8 mouse cellular contexts compared by ENCODE assay signal in genomic region chr12:111713004-111713651, GRCm38 (mm10). TPM values are rescaled to one million over a fixed set of nuclear protein-coding genes. Genes with fewer than 3 reads are reported as not detected.
DNase-seq lines count a peak whose midpoint lies in the region; ATAC-seq and TF ChIP-seq lines count a peak whose summit lies in the region.

Gene Bag5 (minus strand): TSS chr12:111713257.
Gene Apopt1 (plus strand): TSS chr12:111713261.

- H3K79me2 ChIP-seq in liver, adult 2 months (ENCODE audit: control insufficient read depth, insufficient read depth, low read length) = peaks cover 8% of the 10 kb centered on the region; the same call in 1 of the 2 replicates

- peak within 1 kb of the TSS; percentile 98 for H3K4me3 ChIP-seq in heart, embryonic 10.5 days
- peak within 1 kb of the TSS; percentile 97 for H3K4me3 ChIP-seq in kidney, embryonic 14.5 days (ENCODE audit: low read length)
- H3K4me3 ChIP-seq in liver, adult 2 months (ENCODE audit: insufficient read depth, low read depth, low read length) = peak within 1 kb of the TSS; percentile 75

- no peak for TF ChIP-seq CTCF in brain, embryonic 14.5 days (IDR thresholded peaks at IDR 0.05; ENCODE audit: borderline replicate concordance, extremely low read depth, insufficient read depth, insufficient read length)
- peak; percentile 14; the same call in 1 of the 2 replicates for TF ChIP-seq CTCF in liver, adult 2 months (IDR thresholded peaks at IDR 0.05; ENCODE audit: low read depth, low read length)

- H3K9me3 ChIP-seq in heart, embryonic 10.5 days = no peaks in the 10 kb centered on the region
- no peaks in the 10 kb centered on the region for H3K9me3 ChIP-seq in kidney, embryonic 14.5 days (ENCODE audit: control insufficient read depth, low read length)

- H3K4me1 ChIP-seq in heart, embryonic 10.5 days = peaks cover 19% of the 10 kb centered on the region
- H3K4me1 ChIP-seq in kidney, embryonic 14.5 days (ENCODE audit: control insufficient read depth, insufficient read depth, low read length) = peaks cover 14% of the 10 kb centered on the region; the same call in 1 of the 2 replicates
- peaks cover 10% of the 10 kb centered on the region for H3K4me1 ChIP-seq in liver, adult 2 months (ENCODE audit: control insufficient read depth, insufficient read depth, low read length)

- H3K27ac ChIP-seq in heart, embryonic 10.5 days = peak within 1 kb of the TSS; percentile 97
- peak within 1 kb of the TSS; percentile 82 for H3K27ac ChIP-seq in kidney, embryonic 14.5 days (ENCODE audit: low read depth, low read length)
- H3K27ac ChIP-seq in liver, adult 2 months (replicated peaks; ENCODE audit: insufficient read depth, low read depth, low read length) = peak within 1 kb of the TSS; percentile 23; the same call in 1 of the 2 replicates

- DNase-seq in CD4-positive helper T cell, adult 2 months (ENCODE audit: low read depth, low spot score) = peak; percentile 97
- peak; percentile 98 for DNase-seq in brain, embryonic 14.5 days (ENCODE audit: low read depth)
- peak; percentile 96 for DNase-seq in heart, embryonic 10.5 days (ENCODE audit: low spot score)
- peak; percentile 72 for DNase-seq in liver, adult 2 months (ENCODE audit: extremely low read depth, low read depth, low spot score)
- DNase-seq in spleen, postnatal 36 days (ENCODE audit: low spot score in 2 of 2) = peak; percentile 90

- H3K27me3 ChIP-seq in heart, embryonic 10.5 days (ENCODE audit: insufficient read depth, poor library complexity, severe bottlenecking) = no peaks in the 10 kb centered on the region
- no peaks in the 10 kb centered on the region for H3K27me3 ChIP-seq in kidney, embryonic 14.5 days (ENCODE audit: control insufficient read depth, insufficient read depth, low read length)
- H3K27me3 ChIP-seq in liver, adult 2 months (ENCODE audit: control insufficient read depth, insufficient read depth, low read length) = no peaks in the 10 kb centered on the region

- peak; percentile 83 for TF ChIP-seq POLR2A in brain, embryonic 14.5 days (IDR thresholded peaks at IDR 0.05; ENCODE audit: borderline replicate concordance, extremely low read depth, insufficient read depth, insufficient read length, poor library complexity, severe bottlenecking)
- peak; percentile 62; the same call in 1 of the 2 replicates for TF ChIP-seq POLR2A in liver, adult 2 months (IDR thresholded peaks at IDR 0.05; ENCODE audit: extremely low read depth, insufficient read depth, low read length)

- H3K9ac ChIP-seq in kidney, embryonic 14.5 days (ENCODE audit: low read depth, low read length) = peak within 1 kb of the TSS; percentile 99
- H3K9ac ChIP-seq in liver, adult 2 months (ENCODE audit: low read depth, low read length) = peak within 1 kb of the TSS; percentile 87

- H3K4me2 ChIP-seq in kidney, embryonic 14.5 days (replicated peaks; ENCODE audit: low read depth, low read length) = peak within 1 kb of the TSS; percentile 75

- under 1% methylated on average over 86 of the region's 86 CpGs for WGBS in heart, embryonic 10.5 days
- under 1% methylated on average over 63 of the region's 86 CpGs for WGBS in kidney, embryonic 14.5 days
- under 1% methylated on average over 83 of the region's 86 CpGs for WGBS in liver, adult 2 months

- ATAC-seq in erythroblast, adult 5-6 weeks (replicated peaks; ENCODE audit: low FRiP score, poor library complexity, severe bottlenecking) = peak; percentile 86
- ATAC-seq in kidney, embryonic 14.5 days (ENCODE audit: low FRiP score, low TSS enrichment) = peak; percentile 92
- ATAC-seq in monocyte, adult 5-6 weeks (replicated peaks; ENCODE audit: insufficient number of reproducible peaks, low FRiP score, low TSS enrichment, poor library complexity, severe bottlenecking) = peak; percentile 82

- H3K36me3 ChIP-seq in heart, embryonic 10.5 days = peaks cover 41% of the 10 kb centered on the region
- peaks cover 36% of the 10 kb centered on the region for H3K36me3 ChIP-seq in kidney, embryonic 14.5 days (ENCODE audit: control insufficient read depth, insufficient read depth, low read length)
- H3K36me3 ChIP-seq in liver, adult 2 months (ENCODE audit: control insufficient read depth, insufficient read depth, low read length) = peaks cover 13% of the 10 kb centered on the region

RNA-seq across cellular contexts. Expression of gene Bag5, which starts in this region (rescaled TPM):
- 31.1 and 40.7 TPM in 2 replicates for polyA plus RNA-seq in brain, embryonic 14.5 days (2012; rRNA removed)
- total RNA-seq in erythroblast, adult 5-6 weeks (2015; ENCODE audit: low replicate concordance) = 5.4 and 6.1 TPM in 2 replicates
- total RNA-seq in erythroblast, adult 5-6 weeks (2017; ENCODE audit: low replicate concordance) = 5.8 and 7.2 TPM in 2 replicates
- polyA plus RNA-seq in heart, embryonic 10.5 days (2016; fragmentation: Nextera tagmentation; extraction: Ambion mirVana) = 43.7 and 47.7 TPM in 2 replicates
- 45.2 and 49.7 TPM in 2 replicates for polyA plus RNA-seq in kidney, embryonic 14.5 days (2014; fragmentation: Nextera tagmentation; extraction: Ambion mirVana)
- total RNA-seq in liver, adult 2 months (2014; rRNA removed) = 9.5 and 10.1 TPM in 2 replicates
- polyA plus RNA-seq in liver, adult 2 months (2012; rRNA removed) = 6.7 and 7.7 TPM in 2 replicates
- 37.2 to 42.3 TPM (median 41.6 TPM) in 3 replicates for total RNA-seq in monocyte, adult 5-6 weeks (2017)

RNA-seq across cellular contexts. Expression of gene Apopt1, which starts in this region (rescaled TPM):
- polyA plus RNA-seq in brain, embryonic 14.5 days (2012; rRNA removed) = 31.9 and 35.4 TPM in 2 replicates
- 10.6 and 13.4 TPM in 2 replicates for total RNA-seq in erythroblast, adult 5-6 weeks (2015; ENCODE audit: low replicate concordance)
- total RNA-seq in erythroblast, adult 5-6 weeks (2017; ENCODE audit: low replicate concordance) = 5.8 and 11.0 TPM in 2 replicates
- 53.3 and 55.2 TPM in 2 replicates for polyA plus RNA-seq in heart, embryonic 10.5 days (2016; fragmentation: Nextera tagmentation; extraction: Ambion mirVana)
- polyA plus RNA-seq in kidney, embryonic 14.5 days (2014; fragmentation: Nextera tagmentation; extraction: Ambion mirVana) = 63.1 and 63.4 TPM in 2 replicates
- total RNA-seq in liver, adult 2 months (2014; rRNA removed) = 21.3 and 24.3 TPM in 2 replicates
- polyA plus RNA-seq in liver, adult 2 months (2012; rRNA removed) = 58.2 and 78.4 TPM in 2 replicates
- total RNA-seq in monocyte, adult 5-6 weeks (2017) = 27.2 to 45.4 TPM (median 29.7 TPM) in 3 replicates

Comparison
In these comparisons a context has a peak if more than half of its experiments do, and no peak if none do; other contexts are left out.
1. Peak in every context shown above with its lines: DNase-seq, ATAC-seq, H3K4me3 ChIP-seq and H3K27ac ChIP-seq.
2. H3K27ac ChIP-seq: peak in every context shown above with its lines; median percentile 97 in heart, embryonic 10.5 days; 82 in kidney, embryonic 14.5 days; 23 in liver, adult 2 months.